Mouse (Mus musculus) bone marrow, adult 2 months (tissue): Measurements from ENCODE around the gene Tent5b. TPM values are rescaled to one million over a fixed set of nuclear protein-coding genes. Genes with fewer than 3 reads are reported as not detected.

Experiments used
- H3K27ac ChIP-seq: fragments of 200-500 bp; 2 replicates; pipeline ENCODE4 v1.5.1; 2012; ENCODE audit warnings: low read depth, mild to moderate bottlenecking, control low read depth, inconsistent platforms, low read length; ENCODE audit not compliant: control insufficient read depth, poor library complexity, insufficient read depth
- H3K4me1 ChIP-seq: fragments of 200-500 bp; 2 replicates; pipeline ENCODE4 v1.6.1; 2011; ENCODE audit warnings: low read length; ENCODE audit not compliant: control insufficient read depth, insufficient read depth
- H3K4me3 ChIP-seq: fragments of 200-500 bp; replicated peaks from 2 replicates; pipeline ENCODE3; 2011; ENCODE audit warnings: mild to moderate bottlenecking, low read depth, low read length, control low read depth; ENCODE audit not compliant: control insufficient read depth
- CTCF ChIP-seq: fragments of 200-500 bp; IDR thresholded peaks from 2 replicates; pipeline ENCODE4 v1.5.1; 2011; ENCODE audit warnings: low read length, control low read depth; ENCODE audit not compliant: control insufficient read depth, insufficient read depth
- POLR2A ChIP-seq: fragments of 200-500 bp; IDR thresholded peaks from 2 replicates; pipeline ENCODE4 v1.6.1; 2011; ENCODE audit warnings: low read depth, mild to moderate bottlenecking, control low read depth, low read length, borderline replicate concordance; ENCODE audit not compliant: control insufficient read depth
- WGBS: fragments of 180-500 bp; shearing (Covaris S2); methylation state at CpG from one replicate; pipeline ENCODE4 v1.1.7; 2018; 5-methylcytosine and 5-hydroxymethylcytosine counted together
- polyA plus RNA-seq: library from polyadenylated mRNA; stranded (reverse); fragments of >200 nt; gene quantifications from 2 replicates; pipeline ENCODE4 v1.2.4, GENCODE M21; 2011; ENCODE audit warnings: low replicate concordance; ENCODE audit not compliant: missing spikeins, insufficient read depth, insufficient read length

The Tent5b gene
- polyA plus RNA-seq, 1 experiment = not detected

- TF ChIP-seq CTCF = no peak
- TF ChIP-seq POLR2A = no peak
- 87% methylated on average over 1 of the region's 1 CpGs for WGBS
These were observed 19.9 kb upstream of the Tent5b start for GRCm38 (mm10) chr4:133460006-133460405.

GRCm38 (mm10) chr4:133460796-133461325 is 19.1 kb upstream of the Tent5b start:
- no peak for TF ChIP-seq CTCF
- TF ChIP-seq POLR2A = no peak
- H3K4me1 ChIP-seq = no peaks in the 10 kb centered on the region
- WGBS = 63% methylated on average over 5 of the region's 5 CpGs
- no peak overlapping the region for H3K27ac ChIP-seq
- no peak overlapping the region for H3K4me3 ChIP-seq

More at GRCm38 (mm10) chr4:133460006-133460405, 19.9 kb upstream of the Tent5b start:
- Histone ChIP-seq H3K27ac (no peak overlapping the region), H3K4me3 (no peak overlapping the region), H3K4me1 (no peaks in the 10 kb centered on the region)

- no peaks in the 10 kb centered on the region for H3K4me1 ChIP-seq
- WGBS = 81% methylated on average over 4 of the region's 4 CpGs
- no peak overlapping the region for H3K27ac ChIP-seq
- no peak overlapping the region for H3K4me3 ChIP-seq
- no peak for TF ChIP-seq POLR2A
- TF ChIP-seq CTCF = no peak
These were observed 18.6 kb upstream of the Tent5b start for GRCm38 (mm10) chr4:133461362-133461761.

GRCm38 (mm10) chr4:133463184-133463583 is 16.7 kb upstream of the Tent5b start:
- H3K4me3 ChIP-seq = no peak overlapping the region
- 33% methylated on average over 6 of the region's 6 CpGs for WGBS
- H3K27ac ChIP-seq = no peak overlapping the region
- H3K4me1 ChIP-seq = no peaks in the 10 kb centered on the region; the same call in 1 of the 2 replicates
- TF ChIP-seq POLR2A = no peak

GRCm38 (mm10) chr4:133468080-133468479 is 11.9 kb upstream of the Tent5b start:
- Histone ChIP-seq H3K27ac (no peak overlapping the region), H3K4me1 (peaks cover 3% of the 10 kb centered on the region; the same call in 1 of the 2 replicates), H3K4me3 (peak overlapping the region; percentile 26)
- under 1% methylated on average over 27 of the region's 27 CpGs for WGBS
- TF ChIP-seq CTCF = no peak
- TF ChIP-seq POLR2A = no peak

GRCm38 (mm10) chr4:133469122-133469521 is 10.8 kb upstream of the Tent5b start:
- 44% methylated on average over 12 of the region's 12 CpGs for WGBS
- TF ChIP-seq CTCF = no peak
- TF ChIP-seq POLR2A = no peak
- H3K4me1 ChIP-seq = peaks cover 3% of the 10 kb centered on the region; the same call in 1 of the 2 replicates
- H3K27ac ChIP-seq = no peak overlapping the region
- H3K4me3 ChIP-seq = no peak overlapping the region

- 71% methylated on average over 7 of the region's 7 CpGs for WGBS
- TF ChIP-seq POLR2A (no peak), CTCF (no peak)
- no peak overlapping the region for H3K4me3 ChIP-seq
- H3K4me1 ChIP-seq = peaks cover 3% of the 10 kb centered on the region; the same call in 1 of the 2 replicates
- H3K27ac ChIP-seq = no peak overlapping the region
These were observed 8.7 kb upstream of the Tent5b start for GRCm38 (mm10) chr4:133471135-133471821.

GRCm38 (mm10) chr4:133473833-133474232 is 6.1 kb upstream of the Tent5b start:
- 83% methylated on average over 2 of the region's 2 CpGs for WGBS
- TF ChIP-seq CTCF = no peak
- no peak for TF ChIP-seq POLR2A

GRCm38 (mm10) chr4:133480185-133480537 is 229 bp downstream of the Tent5b start:
- H3K4me3 ChIP-seq = peak overlapping the region; percentile 35
- H3K27ac ChIP-seq = no peak overlapping the region
- TF ChIP-seq POLR2A (0 out of 2 replicates have a peak, but pooled peaks have one; percentile 18), CTCF (no peak)
- no peaks in the 10 kb centered on the region; the same call in 1 of the 2 replicates for H3K4me1 ChIP-seq
- 2% methylated on average over 34 of the region's 34 CpGs for WGBS

More at GRCm38 (mm10) chr4:133473833-133474232, 6.1 kb upstream of the Tent5b start:
- Histone ChIP-seq H3K4me3 (no peak overlapping the region), H3K27ac (no peak overlapping the region), H3K4me1 (peaks cover 3% of the 10 kb centered on the region; the same call in 1 of the 2 replicates)
